Mouse (Mus musculus) embryo, embryonic 11.5 days (tissue): ENCODE results near the gene Clgn.

Source experiments
- DNase-seq: peaks from one replicate; pipeline ENCODE4 v3.0.0-alpha.2; 2012; ENCODE audit warnings: low read depth, low spot score

Gene Clgn

DNA sequence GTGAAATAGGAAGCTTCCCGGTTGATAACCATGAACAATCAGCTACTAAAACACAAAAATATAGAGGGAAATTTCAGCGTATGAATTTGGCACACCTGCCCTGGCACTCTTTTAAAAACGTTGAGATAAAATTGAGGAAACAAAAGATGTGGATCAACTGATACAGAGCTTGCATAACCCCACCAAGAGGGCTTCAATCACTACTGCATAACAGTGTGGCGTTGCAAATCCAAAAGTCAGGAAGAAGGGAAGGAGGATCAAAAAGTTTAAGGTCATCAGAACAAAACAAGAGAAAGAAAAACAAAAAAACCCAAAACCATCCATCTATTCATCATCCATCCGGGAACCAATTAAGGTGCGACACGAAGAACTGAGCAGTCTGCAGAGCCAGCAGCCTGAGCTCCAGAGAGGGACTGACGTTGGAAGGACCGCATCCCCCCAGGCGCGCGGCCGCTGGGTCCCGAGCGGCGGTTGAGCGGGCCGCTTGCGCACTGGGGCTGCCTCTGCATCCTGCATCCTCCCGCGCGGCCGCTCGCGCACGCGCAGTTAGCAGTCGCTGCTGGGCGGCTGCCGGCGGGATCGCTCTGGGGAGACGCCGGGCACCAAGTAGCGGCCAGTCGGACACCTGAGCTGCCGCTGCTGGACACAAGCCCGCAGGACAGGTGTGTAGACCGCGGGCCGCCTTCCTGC, at the start of gene Clgn:
Gene Clgn (plus strand): TSS at position 552 of the 690 bp plus-strand sequence.
- peak; percentile 63 for DNase-seq

DNA sequence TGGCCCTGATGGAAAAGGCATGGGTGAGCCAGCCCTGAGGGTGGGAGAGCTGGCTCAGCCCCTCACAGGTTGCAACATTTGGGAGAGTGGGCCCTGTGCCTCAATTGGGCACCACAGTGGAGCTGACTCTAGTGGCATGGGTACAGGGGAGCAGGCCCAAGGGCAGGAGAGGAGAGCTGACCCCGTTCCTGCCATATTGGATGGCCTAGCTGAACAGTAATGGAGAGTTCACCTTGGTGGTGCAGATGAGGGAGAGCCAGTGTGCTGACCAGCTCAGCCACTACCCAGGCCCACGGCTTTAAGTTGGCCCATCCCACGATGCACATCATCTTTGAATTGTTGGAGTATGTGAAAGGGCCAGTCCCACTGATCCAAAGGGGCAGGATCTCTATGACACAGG, 47.6 kb upstream of the Clgn start:
- no peak for DNase-seq

DNA sequence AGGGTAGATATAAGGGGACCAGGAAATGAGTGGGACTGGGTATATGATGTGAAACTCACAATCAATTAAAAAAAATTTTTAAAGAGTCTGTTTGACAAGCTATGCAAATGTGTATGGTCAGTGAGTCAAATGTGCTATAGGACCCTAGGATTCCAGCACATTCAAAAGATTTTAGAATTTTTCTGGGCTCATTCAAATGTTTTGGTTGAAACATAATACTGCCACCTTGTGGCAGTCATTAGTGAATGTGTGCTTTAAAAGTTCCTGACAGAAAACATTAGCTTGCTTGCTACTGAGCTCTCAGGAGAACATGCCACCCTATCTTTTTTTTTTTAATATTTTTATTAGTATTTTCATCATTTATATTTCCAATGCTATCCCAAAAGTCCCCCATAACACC, 47.0 kb upstream of the Clgn start:
- peak; percentile 9 for DNase-seq

DNA sequence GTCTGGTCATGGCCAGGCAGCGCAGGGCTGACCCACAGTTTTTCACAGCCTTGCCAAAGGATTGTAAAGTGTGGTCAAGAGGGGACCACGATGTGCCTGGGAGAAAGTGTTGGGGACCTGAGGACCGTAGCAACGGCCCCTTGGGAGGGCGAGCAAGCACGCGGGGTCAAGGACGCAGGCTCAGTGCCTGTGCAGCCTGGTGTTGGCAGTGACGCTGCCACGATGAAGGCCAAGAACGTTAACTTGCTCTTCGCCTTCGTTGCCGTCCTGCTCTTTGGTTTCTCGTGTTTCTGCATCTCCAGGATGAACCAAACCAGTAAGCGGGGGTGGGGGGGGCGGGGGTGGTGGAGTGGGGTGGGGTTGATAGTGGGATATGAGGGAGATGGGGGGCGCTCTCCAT, 41.4 kb upstream of the Clgn start, which contains the start of gene Mgat4d:
Gene Mgat4d (plus strand): TSS at position 209 of the 400 bp plus-strand sequence.
- DNase-seq, result no peak

DNA sequence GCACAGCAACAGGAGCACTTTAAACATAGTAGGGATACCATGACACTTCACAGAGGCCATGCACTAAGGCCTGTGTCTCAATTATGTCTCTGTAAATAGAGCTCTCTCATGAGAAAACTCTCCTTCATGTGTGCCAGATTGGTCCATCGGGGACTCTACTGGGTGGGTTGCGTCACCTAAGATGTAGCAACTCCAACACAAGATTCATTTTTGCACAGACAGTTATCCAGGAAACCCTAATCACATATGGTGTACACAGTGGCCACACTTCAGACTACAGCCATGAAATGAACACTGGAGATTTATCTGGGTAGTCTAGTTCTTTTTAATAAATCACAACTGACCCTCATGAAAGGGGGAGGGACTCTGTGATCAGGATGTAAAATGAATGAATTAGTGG, 38.4 kb upstream of the Clgn start:
- no peak for DNase-seq

DNA sequence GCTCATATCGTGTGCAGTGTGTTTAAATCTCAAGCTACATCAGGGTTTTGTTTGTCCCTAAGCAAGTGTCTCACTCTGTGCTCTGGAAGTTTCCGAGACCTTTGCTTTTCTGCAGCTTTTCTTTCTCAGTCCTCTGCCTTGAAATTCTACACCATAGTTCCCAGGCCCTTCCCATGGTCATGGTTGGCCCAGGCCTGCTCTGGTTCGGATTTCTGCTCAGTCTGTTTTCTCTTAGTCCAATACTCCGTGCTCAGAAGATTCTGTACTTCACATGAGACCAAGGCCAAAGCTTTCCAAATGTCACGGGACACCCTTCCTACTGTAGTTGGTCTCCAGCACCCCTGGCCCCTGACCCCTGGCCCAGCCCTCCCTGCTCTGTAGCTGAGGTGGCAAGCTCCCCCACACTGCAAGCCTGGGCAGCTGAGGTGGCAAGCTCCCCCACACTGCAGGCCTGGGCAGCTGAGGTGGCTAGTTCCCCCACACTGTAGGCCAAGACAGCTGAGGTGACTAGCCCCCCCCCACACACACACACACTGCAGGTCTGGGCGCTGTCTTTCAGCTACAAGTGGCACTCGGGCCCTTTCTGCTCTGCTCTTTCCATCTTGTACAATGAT, 26.4 kb upstream of the Clgn start:
- DNase-seq, result peak; percentile 9

DNA sequence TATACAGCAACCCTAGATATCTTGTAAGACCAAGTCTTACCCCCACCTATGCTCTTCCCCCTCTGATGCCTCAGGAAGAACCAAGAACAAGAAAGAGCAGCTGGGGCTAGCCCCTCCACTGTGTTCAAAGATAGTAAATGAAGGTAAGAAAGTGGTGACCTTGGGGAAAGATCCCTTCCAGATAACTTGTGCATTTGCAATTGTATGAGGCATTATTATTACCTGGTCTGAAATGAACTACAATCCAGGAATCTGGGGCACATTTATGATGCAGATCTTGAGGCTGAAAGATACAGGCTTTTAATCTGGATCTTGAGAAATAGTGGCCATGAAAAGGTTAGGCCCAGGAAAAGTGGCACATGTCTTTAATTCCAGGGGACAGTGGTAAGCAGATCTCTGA, 12.4 kb upstream of the Clgn start:
- no peak for DNase-seq

DNA sequence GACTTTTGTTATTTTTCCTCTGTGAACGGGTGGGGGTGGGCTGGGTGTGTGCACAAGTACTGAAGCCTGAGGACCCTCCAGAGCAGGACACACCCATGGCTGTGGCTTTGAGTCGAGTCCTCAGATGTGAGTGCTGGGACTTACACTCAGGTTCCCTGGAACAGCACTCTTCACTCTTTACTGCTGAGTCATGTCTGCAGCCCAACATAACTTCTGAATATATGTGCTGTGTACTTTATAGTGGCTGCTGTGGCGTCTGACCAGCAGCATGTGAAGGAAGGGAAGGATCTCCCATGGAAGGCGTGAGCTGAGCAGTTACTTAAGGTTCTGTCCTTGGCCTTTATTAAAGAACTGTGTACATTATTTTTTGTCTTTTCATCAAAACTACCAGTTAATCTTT, 9.5 kb upstream of the Clgn start:
- no peak for DNase-seq

DNA sequence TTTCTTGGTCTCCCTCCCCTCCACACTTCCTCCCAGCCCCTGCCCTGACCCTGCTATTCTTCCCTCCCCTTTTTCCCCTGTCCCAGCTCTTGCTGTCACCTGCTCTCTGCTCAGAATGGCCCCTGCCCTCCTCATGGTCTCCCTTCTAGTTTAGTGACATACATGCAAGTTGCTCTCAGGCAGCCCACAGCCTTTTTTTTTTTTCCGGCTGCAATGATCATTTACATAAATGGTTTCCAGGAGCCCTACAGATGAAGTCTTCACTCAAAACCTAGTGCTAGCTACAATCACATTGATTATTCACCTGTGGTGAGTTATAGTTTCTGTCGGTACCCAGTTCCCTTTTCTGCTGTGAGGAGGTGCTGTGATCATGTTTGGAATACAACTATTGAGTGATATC, 8.7 kb upstream of the Clgn start:
- no peak for DNase-seq

DNA sequence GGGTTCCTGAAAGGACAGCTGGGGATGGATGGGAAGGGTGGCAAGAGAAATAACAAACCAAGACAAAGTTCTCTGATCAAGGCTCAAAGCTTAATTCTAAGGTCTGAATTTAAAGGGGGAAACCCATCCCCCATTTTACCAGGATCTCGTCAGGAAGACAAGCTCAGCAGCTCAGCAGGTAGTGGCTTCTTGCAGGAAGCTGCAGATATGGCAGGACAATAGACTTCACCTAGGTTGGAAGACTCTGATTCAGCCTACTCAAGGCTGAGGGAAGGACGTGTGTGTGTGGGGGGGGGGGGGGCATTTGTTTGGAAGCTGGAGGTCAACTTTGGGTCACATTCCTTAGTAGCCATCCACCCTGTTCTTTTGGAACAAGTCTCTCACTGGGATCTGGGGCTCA, 6.8 kb upstream of the Clgn start:
- DNase-seq, result no peak

DNA sequence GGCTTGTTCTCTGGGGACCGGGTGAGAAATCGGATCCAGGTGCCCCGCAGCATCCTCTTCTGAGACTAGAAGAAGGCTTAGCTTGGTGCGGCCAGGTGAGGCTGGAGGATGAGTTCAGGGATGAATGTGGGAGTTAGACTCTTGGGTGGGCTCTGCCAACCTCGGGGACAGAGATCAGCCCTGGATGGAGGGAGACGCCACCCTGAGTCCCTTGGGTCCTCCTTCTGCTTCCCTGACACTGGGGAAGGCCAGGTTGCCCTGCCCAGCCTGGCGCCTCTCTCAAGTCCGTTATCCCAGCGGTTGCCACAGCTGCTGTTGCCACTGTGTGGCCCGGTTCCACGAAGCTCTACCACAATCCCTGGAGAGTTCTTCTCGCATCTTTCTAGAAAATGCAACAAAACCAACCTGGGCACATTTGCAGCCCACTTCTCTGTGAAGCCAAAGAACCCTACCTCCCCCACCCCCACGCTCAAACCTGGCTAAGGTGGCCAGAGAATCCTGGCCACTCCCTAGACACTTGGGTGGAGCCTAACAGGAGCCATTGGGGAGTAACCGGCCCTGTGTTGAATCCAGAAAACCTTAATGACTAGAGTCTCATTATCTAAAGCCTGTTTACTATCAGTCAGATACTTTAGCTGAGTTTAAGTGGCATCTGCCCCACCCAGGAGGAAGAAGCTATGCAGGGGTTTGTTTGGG, 487 bp downstream of the Clgn start:
- no peak for DNase-seq

DNA sequence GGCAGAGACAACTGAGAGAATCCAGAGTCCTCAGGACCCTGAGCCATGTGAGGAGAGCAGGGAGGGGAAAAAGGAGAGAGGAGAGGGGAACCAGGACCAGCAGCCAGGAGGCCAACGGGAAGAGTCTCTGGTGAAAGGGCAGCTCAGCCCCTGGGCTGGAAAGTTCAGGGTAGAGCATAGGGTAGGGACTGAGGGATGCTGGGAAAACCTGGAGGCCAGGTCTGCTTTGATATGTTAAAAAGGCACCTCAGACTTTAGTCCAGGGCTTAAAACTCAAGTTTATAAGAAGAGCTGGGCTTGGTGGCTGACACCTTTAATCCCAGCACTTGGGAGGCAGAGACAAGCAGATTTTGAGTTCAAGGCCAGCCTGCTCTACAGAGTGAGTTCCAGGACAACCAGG, 2.9 kb downstream of the Clgn start:
- no peak for DNase-seq

DNA sequence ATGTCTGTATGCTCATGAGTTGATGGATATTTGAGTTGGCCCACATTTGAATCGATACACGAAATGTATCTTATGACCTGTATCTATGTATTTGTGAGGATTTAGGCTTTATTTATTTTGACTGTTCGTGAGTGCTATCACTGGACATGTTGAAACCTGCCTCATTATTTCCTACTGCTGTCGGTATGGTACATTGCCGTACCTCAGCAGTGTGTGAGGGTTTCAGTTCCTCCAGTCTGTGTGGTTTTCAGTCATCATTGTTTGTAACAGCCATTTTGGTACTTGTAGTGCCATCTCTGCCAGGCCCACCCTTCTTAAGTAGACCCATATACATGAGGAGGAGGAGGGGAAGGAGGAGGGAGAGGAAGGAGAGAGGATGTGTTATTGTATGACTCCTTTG, 4.7 kb downstream of the Clgn start:
- no peak for DNase-seq

DNA sequence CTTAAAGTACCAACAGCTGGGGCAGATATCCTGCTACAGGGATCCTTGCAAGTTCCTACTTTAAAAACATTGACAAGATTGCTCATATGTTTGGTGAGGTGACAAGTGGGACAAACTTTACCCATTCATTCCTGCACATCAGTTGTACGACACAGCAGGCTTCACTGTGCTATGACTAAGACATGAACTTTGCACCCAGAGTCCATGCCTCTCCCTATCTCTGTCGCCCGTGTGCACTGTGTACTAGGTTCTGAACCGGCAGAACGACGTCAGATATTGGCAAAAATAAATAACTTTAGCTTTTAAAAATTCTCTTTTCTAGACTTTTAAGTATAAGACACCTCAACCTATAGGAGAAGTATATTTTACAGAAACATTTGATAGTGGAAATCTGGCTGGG, 7.0 kb downstream of the Clgn start:
- no peak for DNase-seq

DNA sequence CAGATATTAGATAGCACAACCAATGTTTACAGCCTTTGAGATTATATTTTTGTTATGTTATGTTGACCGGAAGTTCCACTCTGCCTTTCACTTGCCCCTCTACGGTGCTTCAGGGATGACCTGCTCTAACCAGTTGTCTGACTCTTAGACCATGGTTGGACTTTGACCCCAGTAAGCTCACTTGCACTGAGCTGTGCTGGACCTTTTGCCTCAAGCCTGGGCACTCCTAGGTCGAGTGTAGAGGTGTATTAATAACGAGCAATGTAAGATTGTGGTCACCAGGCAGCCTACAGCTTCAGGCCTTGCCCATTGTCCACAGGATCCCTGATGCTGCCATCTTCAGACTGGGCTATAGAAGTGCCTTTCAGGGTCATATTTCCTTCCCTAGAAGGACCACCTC, 8.1 kb downstream of the Clgn start:
- no peak for DNase-seq

DNA sequence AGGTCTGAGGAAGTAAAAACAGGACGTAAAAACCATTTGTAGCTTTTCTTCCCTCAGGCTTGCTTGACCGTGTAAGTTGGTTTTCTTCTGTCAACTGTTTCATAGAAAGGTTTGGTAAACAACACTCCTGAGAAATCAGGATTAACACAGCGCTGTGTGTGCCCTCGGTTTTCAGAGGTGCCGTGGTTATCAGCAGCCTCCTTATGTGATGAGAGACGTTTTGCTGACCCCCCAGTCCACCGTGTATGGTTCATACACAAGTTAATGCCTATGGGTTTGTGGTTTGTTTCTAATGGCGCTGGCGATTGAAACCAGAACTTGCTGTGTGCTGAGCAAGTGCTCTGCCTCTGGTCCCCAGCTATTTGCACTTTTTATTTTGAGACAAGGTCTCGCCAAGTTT, 15.9 kb downstream of the Clgn start:
- no peak for DNase-seq

DNA sequence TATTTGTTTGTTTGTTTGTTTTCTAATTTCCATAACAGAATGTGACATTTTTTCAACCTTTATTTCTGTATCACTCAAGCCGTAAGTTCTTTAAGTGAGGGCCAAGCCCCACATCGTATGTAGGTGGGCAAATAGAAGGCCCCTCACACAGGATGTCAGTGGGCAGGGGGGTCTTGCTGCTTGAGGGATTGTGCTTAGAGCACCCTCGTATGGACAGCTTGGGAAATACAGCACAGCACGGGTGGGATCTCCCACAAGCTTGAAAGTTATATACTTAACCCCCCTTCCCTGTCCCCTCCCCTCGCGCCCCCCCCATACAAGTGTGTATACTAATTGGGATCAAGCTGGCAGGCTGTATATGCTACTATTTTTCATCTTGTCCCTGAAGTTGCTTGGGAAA, 17.2 kb downstream of the Clgn start:
- peak; percentile 56 for DNase-seq

DNA sequence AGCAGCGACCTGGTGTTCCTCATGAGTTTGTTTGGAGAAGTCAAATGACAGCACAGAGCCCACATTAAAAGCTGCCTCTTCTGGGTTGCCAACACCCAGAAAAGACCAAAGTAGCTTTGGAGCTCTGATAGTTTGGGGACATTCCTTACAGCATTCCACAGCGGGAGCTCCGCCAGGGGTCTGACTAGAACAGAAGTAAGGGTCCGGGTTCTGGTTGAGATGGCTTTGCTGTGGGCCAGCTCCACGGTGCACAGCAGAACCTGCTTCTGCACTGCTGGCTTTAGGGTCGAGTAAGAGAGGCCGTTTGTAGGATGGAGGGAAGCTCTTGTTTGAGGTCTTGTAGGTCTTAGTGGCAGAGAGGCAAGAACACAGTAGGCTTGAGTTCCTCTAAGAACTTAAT, 18.8 kb downstream of the Clgn start:
- DNase-seq, result no peak

DNA sequence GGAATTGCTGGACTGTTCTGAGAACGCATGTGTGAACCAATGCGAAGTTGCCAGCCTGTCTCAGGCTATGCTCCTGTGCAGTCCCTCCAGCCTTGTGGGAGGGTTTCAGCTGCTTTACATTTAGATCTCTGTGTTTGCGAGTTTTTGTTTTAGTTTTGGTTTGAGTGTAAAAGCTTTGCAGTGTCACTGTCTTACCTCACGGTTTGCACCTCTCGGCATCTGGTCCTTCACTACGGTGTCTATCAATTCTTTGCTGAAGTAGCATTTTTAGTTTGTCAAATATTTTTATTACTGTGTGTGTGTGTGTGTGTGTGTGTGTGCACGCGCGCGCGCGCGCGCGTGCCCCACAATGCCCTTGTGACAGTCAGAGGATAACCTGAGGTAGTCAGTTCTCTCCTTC, 27.2 kb downstream of the Clgn start:
- DNase-seq, result no peak

DNA sequence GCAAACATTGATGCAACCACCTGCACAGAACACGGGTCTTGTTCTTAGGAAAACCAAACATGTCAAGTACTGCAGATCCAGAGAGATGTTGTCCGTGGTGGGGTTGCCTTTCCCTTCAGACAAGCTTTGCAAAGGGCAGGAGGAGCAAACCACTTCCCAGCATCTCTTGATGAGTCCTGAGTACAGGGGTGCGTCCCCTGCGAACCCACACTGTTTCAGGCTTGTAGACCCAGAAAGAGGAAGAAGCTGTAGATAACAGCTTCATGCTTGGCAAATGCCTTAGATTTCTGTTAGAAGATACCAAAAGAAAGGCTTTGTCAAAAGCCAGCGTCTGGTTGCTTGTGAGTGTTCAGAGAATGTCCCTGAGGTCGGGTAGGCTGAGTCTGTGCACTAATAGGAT, 28.3 kb downstream of the Clgn start:
- no peak for DNase-seq

DNA sequence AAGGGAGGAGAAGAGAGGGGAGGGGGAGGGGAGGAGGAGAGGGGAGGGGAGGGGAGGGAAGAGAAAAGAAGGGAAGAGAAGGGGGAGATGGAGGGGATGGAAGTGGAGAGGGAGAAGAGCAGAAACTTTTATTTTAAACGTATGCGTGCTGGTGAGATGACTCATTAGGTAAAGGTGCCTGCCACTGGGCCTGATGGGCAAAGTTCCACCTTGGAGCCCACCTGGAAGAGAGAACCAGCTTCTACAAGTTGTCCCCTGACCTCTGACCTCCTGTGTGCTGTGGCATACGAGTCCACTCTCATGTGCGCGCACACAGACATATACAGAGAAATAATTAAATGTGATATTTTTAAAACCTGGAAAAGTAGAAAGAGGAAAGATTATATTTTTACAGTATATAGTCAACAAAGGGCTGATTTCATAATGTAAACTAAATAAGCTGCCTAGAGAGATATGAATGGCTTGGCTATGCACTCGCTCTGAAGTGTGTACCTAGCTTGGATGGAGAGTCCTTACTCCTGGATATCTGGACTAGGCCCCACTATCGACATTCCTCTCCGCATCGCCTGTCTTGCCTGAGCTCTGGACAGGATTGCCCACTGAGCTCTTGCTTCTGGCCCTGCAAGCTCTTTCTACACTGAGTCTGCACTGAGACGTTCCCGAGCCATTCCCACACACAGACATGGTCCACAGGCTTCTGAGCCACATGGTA, 29.3 kb downstream of the Clgn start:
- no peak for DNase-seq

DNA sequence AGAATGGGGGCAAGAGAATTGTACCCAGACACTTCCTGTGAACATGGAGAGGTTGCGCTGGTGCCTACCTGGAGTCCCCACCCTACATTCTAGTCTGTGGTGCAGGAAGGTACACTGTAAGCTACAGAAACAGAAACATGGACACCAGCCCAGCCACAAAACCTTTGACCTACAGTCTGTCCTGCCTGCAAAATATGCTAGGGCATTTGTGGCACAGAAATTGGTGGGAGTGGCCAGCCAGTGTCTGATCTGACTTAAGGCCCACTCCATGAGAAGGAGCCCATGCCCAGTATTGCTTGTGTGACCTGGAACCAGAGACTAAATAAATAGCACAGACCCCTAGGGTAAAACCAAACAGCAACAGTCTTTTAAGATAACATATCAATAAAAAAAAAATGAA, 31.7 kb downstream of the Clgn start:
- no peak for DNase-seq
